Mouse (Mus musculus): ENCODE data around the gene Pbx1. TPM values are rescaled to one million over a fixed set of nuclear protein-coding genes. Genes with fewer than 3 reads are reported as not detected.
"Not testable (repeated sequence)": the region's sequence is repeated elsewhere in the genome, so short reads cannot be mapped to it uniquely, and the experiment has no call there.

Pbx1 gene
- total RNA-seq (2012; rRNA removed) (not detected in 2 replicates), polyA plus RNA-seq (2012; ENCODE audit: insufficient read depth in 1 of 2, insufficient read length in 2 of 2, low read depth in 1 of 2, low replicate concordance in 2 of 2, missing spikeins in 1 of 2) (under 1 TPM in 1 of 2 experiments, not detected in 1; 0.10 TPM)

DNA sequence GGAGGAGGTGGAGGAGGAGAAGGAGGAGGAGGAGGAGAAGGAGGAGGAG lies at the start of gene Pbx1:
TSS of gene Pbx1 (minus strand) at position 39 of the 49 bp plus-strand sequence.
- DNase-seq (ENCODE audit: low read depth, low spot score); H3K27me3 ChIP-seq (ENCODE audit: control insufficient read depth in 1 of 2, insufficient read depth in 2 of 2, low read length in 2 of 2); H3K9me3 ChIP-seq (replicated peaks; ENCODE audit: insufficient read depth, low read length); H3K4me3 ChIP-seq (ENCODE audit: control insufficient read depth in 1 of 2, insufficient read depth in 1 of 2, low read depth in 2 of 2, low read length in 2 of 2); H3K27ac ChIP-seq (ENCODE audit: control insufficient read depth, low read depth, low read length); H3K36me3 ChIP-seq (ENCODE audit: control insufficient read depth in 1 of 2, insufficient read depth in 2 of 2, low read length in 2 of 2); H3K79me2 ChIP-seq (ENCODE audit: control insufficient read depth, insufficient read depth, low read length, poor library complexity); H3K4me1 ChIP-seq (ENCODE audit: control insufficient read depth in 1 of 2, insufficient read depth in 2 of 2, low read length in 2 of 2); H3K9ac ChIP-seq (ENCODE audit: control insufficient read depth, low read depth, low read length, poor library complexity, severe bottlenecking): not testable (repeated sequence)

DNA sequence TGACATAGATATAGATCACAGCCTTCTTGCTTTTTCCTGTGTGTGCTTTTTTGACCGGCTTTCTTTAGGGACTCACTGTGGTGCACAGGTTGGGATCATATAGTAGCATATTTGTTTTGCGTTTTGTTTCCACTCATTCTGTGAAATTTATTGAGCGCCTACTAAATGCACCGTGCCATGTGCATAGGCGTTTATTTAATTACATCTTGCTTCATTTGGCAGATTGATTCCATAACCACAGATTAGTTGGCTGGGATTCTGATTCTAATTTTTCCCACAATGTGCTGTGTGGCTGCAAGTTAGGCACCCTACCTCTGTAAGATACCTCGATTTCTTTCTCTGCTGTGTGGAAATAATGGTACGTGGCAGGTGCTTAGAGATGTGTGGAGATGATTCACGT lies 47.6 kb upstream of the Pbx1 start:
- TF ChIP-seq TCF12 (IDR thresholded peaks at IDR 0.05; ENCODE audit: low read depth, low read length) (no peak), TAL1 (IDR thresholded peaks at IDR 0.05; ENCODE audit: low read length) (no peak), RAD21 (IDR thresholded peaks at IDR 0.05; ENCODE audit: low read depth, low read length) (no peak), NRF1 (IDR thresholded peaks at IDR 0.05; ENCODE audit: insufficient read depth, low read depth, low read length, poor library complexity, severe bottlenecking) (no peak), GABPA (IDR thresholded peaks at IDR 0.05; ENCODE audit: low read depth, low read length) (no peak), MYC (IDR thresholded peaks at IDR 0.05; ENCODE audit: low read depth, low read length) (no peak), ELF1 (IDR thresholded peaks at IDR 0.05; ENCODE audit: low read depth, low read length) (no peak), ETS1 (IDR thresholded peaks at IDR 0.05; ENCODE audit: low read depth, low read length) (no peak), EP300 (IDR thresholded peaks at IDR 0.05; ENCODE audit: low read depth in 1 of 2, low read length in 2 of 2) (no peak), POLR2AphosphoS2 (IDR thresholded peaks at IDR 0.05; ENCODE audit: low read length) (no peak), MAX (IDR thresholded peaks at IDR 0.05; ENCODE audit: low read length) (no peak), E2F4 (IDR thresholded peaks at IDR 0.05; ENCODE audit: borderline replicate concordance, low read depth, low read length) (no peak), CHD2 (IDR thresholded peaks at IDR 0.05; ENCODE audit: low read length) (no peak), BHLHE40 (IDR thresholded peaks at IDR 0.05; ENCODE audit: borderline replicate concordance, low read depth, low read length) (no peak), HCFC1 (IDR thresholded peaks at IDR 0.05; ENCODE audit: low read depth, low read length) (no peak), USF1 (IDR thresholded peaks at IDR 0.05; ENCODE audit: low read depth, low read length) (no peak), TBP (IDR thresholded peaks at IDR 0.05; ENCODE audit: low read depth, low read length) (no peak), MXI1 (IDR thresholded peaks at IDR 0.05; ENCODE audit: low read depth, low read length) (no peak), CHD1 (IDR thresholded peaks at IDR 0.05; ENCODE audit: low read depth, low read length) (no peak)
- DNase-seq (ENCODE audit: low read depth, low spot score): no peak
- no peak overlapping the region for H3K4me3 ChIP-seq (ENCODE audit: control insufficient read depth in 1 of 2, insufficient read depth in 1 of 2, low read depth in 2 of 2, low read length in 2 of 2)
- no peaks in the 10 kb centered on the region for H3K79me2 ChIP-seq (ENCODE audit: control insufficient read depth, insufficient read depth, low read length, poor library complexity)
- no peaks in the 10 kb centered on the region for H3K36me3 ChIP-seq (ENCODE audit: control insufficient read depth in 1 of 2, insufficient read depth in 2 of 2, low read length in 2 of 2)
- H3K9ac ChIP-seq (ENCODE audit: control insufficient read depth, low read depth, low read length, poor library complexity, severe bottlenecking): no peak overlapping the region
- no peak overlapping the region for H3K27ac ChIP-seq (ENCODE audit: control insufficient read depth, low read depth, low read length)
- no peaks in the 10 kb centered on the region for H3K4me1 ChIP-seq (ENCODE audit: control insufficient read depth in 1 of 2, insufficient read depth in 2 of 2, low read length in 2 of 2)
- H3K27me3 ChIP-seq (ENCODE audit: control insufficient read depth in 1 of 2, insufficient read depth in 2 of 2, low read length in 2 of 2): no peaks in the 10 kb centered on the region
- H3K9me3 ChIP-seq (replicated peaks; ENCODE audit: insufficient read depth, low read length): no peaks in the 10 kb centered on the region

Measured in MEL (cell line).